Mouse (Mus musculus) layer of hippocampus, adult 9-11 months (tissue): ENCODE results near the gene Eya3.
"Not testable (repeated sequence)": the region's sequence is repeated elsewhere in the genome, so short reads cannot be mapped to it uniquely, and the experiment has no call there.

Source experiments
- DNase-seq: peaks from one replicate; pipeline ENCODE4 v3.0.0; 2022

Eya3 gene

GRCm38 (mm10) chr4:132638461-132639190, at the start of gene Eya3:
TSS of gene Eya3 (plus strand) at chr4:132638987.
- DNase-seq: peak; percentile 97

GRCm38 (mm10) chr4:132590642-132591041, 48.1 kb upstream of the Eya3 start:
- no peak for DNase-seq

GRCm38 (mm10) chr4:132592958-132593357, 45.8 kb upstream of the Eya3 start:
- peak; percentile 69 for DNase-seq

GRCm38 (mm10) chr4:132594191-132594590, 44.6 kb upstream of the Eya3 start:
- no peak for DNase-seq

GRCm38 (mm10) chr4:132598861-132599260, 39.9 kb upstream of the Eya3 start:
- no peak for DNase-seq

GRCm38 (mm10) chr4:132599764-132600163, 39.0 kb upstream of the Eya3 start:
- no peak for DNase-seq

- DNase-seq: peak; percentile 34
These were observed 38.3 kb upstream of the Eya3 start for GRCm38 (mm10) chr4:132600465-132600864.

- not testable (repeated sequence) for DNase-seq
These were observed 37.5 kb upstream of the Eya3 start for GRCm38 (mm10) chr4:132601242-132601641.

GRCm38 (mm10) chr4:132603468-132603867, 35.3 kb upstream of the Eya3 start:
- DNase-seq: no peak

GRCm38 (mm10) chr4:132605816-132606215, 33.0 kb upstream of the Eya3 start:
- peak; percentile 42 for DNase-seq

GRCm38 (mm10) chr4:132608147-132608546, 30.6 kb upstream of the Eya3 start:
- DNase-seq: no peak

GRCm38 (mm10) chr4:132610301-132610984, 28.3 kb upstream of the Eya3 start:
- no peak for DNase-seq

- DNase-seq: no peak
These were observed 27.5 kb upstream of the Eya3 start for GRCm38 (mm10) chr4:132611320-132611719.

- peak; percentile 73 for DNase-seq
These were observed 20.9 kb upstream of the Eya3 start for GRCm38 (mm10) chr4:132617873-132618272.

GRCm38 (mm10) chr4:132618850-132619375, 19.9 kb upstream of the Eya3 start:
- no peak for DNase-seq

GRCm38 (mm10) chr4:132620134-132620533, 18.7 kb upstream of the Eya3 start:
- DNase-seq: no peak

- no peak for DNase-seq
These were observed 17.3 kb upstream of the Eya3 start for GRCm38 (mm10) chr4:132621287-132622068.

- DNase-seq: no peak
These were observed 14.6 kb upstream of the Eya3 start for GRCm38 (mm10) chr4:132624034-132624657.

GRCm38 (mm10) chr4:132628830-132629229, 10.0 kb upstream of the Eya3 start:
- no peak for DNase-seq

- DNase-seq: no peak
These were observed 2.8 kb upstream of the Eya3 start for GRCm38 (mm10) chr4:132635971-132636370.

GRCm38 (mm10) chr4:132636554-132636953, 2.2 kb upstream of the Eya3 start:
- DNase-seq: no peak

- DNase-seq: no peak
These were observed 465 bp downstream of the Eya3 start for GRCm38 (mm10) chr4:132639191-132639713.

GRCm38 (mm10) chr4:132647439-132647838, 8.7 kb downstream of the Eya3 start:
- no peak for DNase-seq
